8 mouse cellular contexts compared by ENCODE assay signal in the genomic region with DNA sequence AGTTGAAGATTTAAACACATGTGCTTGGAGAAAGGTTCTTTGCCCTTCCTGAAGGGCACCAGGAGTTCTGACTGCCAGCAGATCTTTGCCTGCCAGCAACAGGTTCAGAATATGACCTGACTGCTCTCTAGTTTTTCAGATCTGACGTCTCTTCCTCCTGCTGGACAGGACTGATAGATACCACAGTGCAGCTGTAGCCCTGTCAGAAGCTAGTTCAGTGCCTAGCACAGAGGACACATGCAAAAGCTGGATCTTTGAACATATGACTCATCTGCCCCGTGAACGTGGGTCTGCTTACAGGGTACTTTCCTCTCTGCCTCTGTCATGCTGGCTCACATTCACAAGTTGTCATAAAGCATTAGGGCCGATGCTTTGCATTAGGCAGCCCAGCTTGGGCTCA. TPM values are rescaled to one million over a fixed set of nuclear protein-coding genes. Genes with fewer than 3 reads are reported as not detected.
DNase-seq lines count a peak whose midpoint lies in the region; ATAC-seq and TF ChIP-seq lines count a peak whose summit lies in the region.
"Had no signal": no experiment of that assay in that cellular context is flagged by ENCODE, and none has a peak within 500 bp of the region (broad histone marks: within the 10 kb centered on the region; RNA-seq: fewer than 3 reads in every experiment).

No protein-coding gene starts in this region.

- H3K4me1 ChIP-seq in liver, embryonic 13.5 days (replicated peaks): peaks cover 71% of the 10 kb centered on the region
- peaks cover 35% of the 10 kb centered on the region for H3K4me1 ChIP-seq in liver, embryonic 11.5 days (replicated peaks; ENCODE audit: control insufficient read depth, insufficient read depth, low read length)
- peaks cover 33% of the 10 kb centered on the region for H3K4me1 ChIP-seq in brown adipose tissue, adult 24 weeks (ENCODE audit: control insufficient read depth, insufficient read depth, insufficient read length, low read length)
- peaks cover 60% of the 10 kb centered on the region for H3K4me1 ChIP-seq in heart, postnatal 0 days (ENCODE audit: control insufficient read depth, insufficient read depth)
- H3K4me1 ChIP-seq in thymus, adult 2 months (replicated peaks; ENCODE audit: control insufficient read depth, insufficient read depth, low read length): peaks cover 6% of the 10 kb centered on the region

- 0 out of 2 replicates have a peak overlapping the region, but pooled peaks have one; percentile 2 for H3K4me2 ChIP-seq in liver, embryonic 13.5 days
- H3K4me2 ChIP-seq in liver, embryonic 11.5 days: no peak overlapping the region
- H3K4me2 ChIP-seq in heart, postnatal 0 days (ENCODE audit: low read depth, low read length): peak overlapping the region; percentile 46

- no peaks in the 10 kb centered on the region for H3K36me3 ChIP-seq in liver, embryonic 13.5 days
- no peaks in the 10 kb centered on the region for H3K36me3 ChIP-seq in liver, embryonic 11.5 days (ENCODE audit: control insufficient read depth, insufficient read depth, low read length)
- no peaks in the 10 kb centered on the region for H3K36me3 ChIP-seq in heart, postnatal 0 days (replicated peaks; ENCODE audit: control insufficient read depth, insufficient read depth, low read length)
- no peaks in the 10 kb centered on the region for H3K36me3 ChIP-seq in thymus, adult 2 months (ENCODE audit: control insufficient read depth, insufficient read depth, low read length)

- no peak for TF ChIP-seq CTCF in heart, postnatal 0 days (IDR thresholded peaks at IDR 0.05; ENCODE audit: low read depth)
- TF ChIP-seq CTCF in thymus, adult 2 months (IDR thresholded peaks at IDR 0.05; ENCODE audit: borderline replicate concordance, control insufficient read depth, extremely low read depth, insufficient read depth, low read length, poor library complexity): no peak

- no peak for TF ChIP-seq POLR2A in thymus, adult 2 months (IDR thresholded peaks at IDR 0.05; ENCODE audit: control insufficient read depth, extremely low read depth, insufficient read depth, low read length, poor library complexity)

- H3K27ac ChIP-seq in liver, embryonic 13.5 days: no peak overlapping the region
- no peak overlapping the region for H3K27ac ChIP-seq in liver, embryonic 11.5 days (ENCODE audit: low read depth, low read length)
- peak overlapping the region; percentile 88 for H3K27ac ChIP-seq in brown adipose tissue, adult 24 weeks (replicated peaks; ENCODE audit: low read depth, low read length)
- H3K27ac ChIP-seq in heart, postnatal 0 days (ENCODE audit: low read depth): peak overlapping the region; percentile 78
- H3K27ac ChIP-seq in thymus, adult 2 months (ENCODE audit: control insufficient read depth, insufficient read depth, low read length): no peak overlapping the region

- TF ChIP-seq EP300 in heart, postnatal 0 days (IDR thresholded peaks at IDR 0.05; ENCODE audit: low read depth): no peak

- 36% methylated on average over 4 of the region's 4 CpGs for WGBS in liver, embryonic 13.5 days (ENCODE audit: insufficient replicate concordance)
- 50% methylated on average over 4 of the region's 4 CpGs for WGBS in liver, embryonic 11.5 days
- 14% methylated on average over 4 of the region's 4 CpGs for WGBS in heart, postnatal 0 days
- WGBS in thymus, adult 2 months: 83% methylated on average over 4 of the region's 4 CpGs

- no peak overlapping the region for H3K9ac ChIP-seq in liver, embryonic 13.5 days
- no peak overlapping the region for H3K9ac ChIP-seq in liver, embryonic 11.5 days (ENCODE audit: low read depth, low read length)
- H3K9ac ChIP-seq in heart, postnatal 0 days (replicated peaks; ENCODE audit: low read depth, low read length): 0 out of 2 replicates have a peak overlapping the region, but pooled peaks have one; percentile 1

- DNase-seq in liver, embryonic 13.5 days: no peak
- DNase-seq in liver, embryonic 11.5 days (ENCODE audit: low spot score): no peak
- DNase-seq in heart, postnatal 0 days (ENCODE audit: low spot score): peak; percentile 73
- DNase-seq in skeletal muscle tissue, adult 2 months (ENCODE audit: low read depth, low spot score): peak; percentile 70
- no peak for DNase-seq in thymus, adult 2 months
- no peak for DNase-seq in yolk sac, embryonic 10.5 days (ENCODE audit: low spot score)
- DNase-seq: spleen, adult 18-20 months had no signal

- no peak overlapping the region for H3K4me3 ChIP-seq in liver, embryonic 13.5 days (replicated peaks)
- no peak overlapping the region for H3K4me3 ChIP-seq in liver, embryonic 11.5 days (ENCODE audit: low read depth, low read length)
- peak overlapping the region; percentile 22; the same call in 1 of the 2 replicates for H3K4me3 ChIP-seq in brown adipose tissue, adult 24 weeks (ENCODE audit: insufficient read depth, low read depth, low read length)
- H3K4me3 ChIP-seq in heart, postnatal 0 days (ENCODE audit: low read depth, low read length): peak overlapping the region; percentile 17; the same call in 1 of the 2 replicates
- no peak overlapping the region for H3K4me3 ChIP-seq in thymus, adult 2 months (ENCODE audit: control insufficient read depth, insufficient read depth, low read length)

- no peaks in the 10 kb centered on the region for H3K27me3 ChIP-seq in liver, embryonic 13.5 days
- H3K27me3 ChIP-seq in liver, embryonic 11.5 days (replicated peaks; ENCODE audit: control insufficient read depth, insufficient read depth, low read length): no peaks in the 10 kb centered on the region
- no peaks in the 10 kb centered on the region for H3K27me3 ChIP-seq in heart, postnatal 0 days (ENCODE audit: control insufficient read depth, insufficient read depth, low read length)
- no peaks in the 10 kb centered on the region for H3K27me3 ChIP-seq in thymus, adult 2 months (ENCODE audit: control insufficient read depth, insufficient read depth, low read length)

- ATAC-seq in liver, embryonic 13.5 days (ENCODE audit: low read depth): no peak
- no peak for ATAC-seq in liver, embryonic 11.5 days (replicated peaks; ENCODE audit: low FRiP score)
- peak; percentile 25 for ATAC-seq in heart, postnatal 0 days (ENCODE audit: insufficient read depth, low read depth)

- H3K9me3 ChIP-seq in liver, embryonic 13.5 days (replicated peaks): no peaks in the 10 kb centered on the region
- no peaks in the 10 kb centered on the region for H3K9me3 ChIP-seq in liver, embryonic 11.5 days (ENCODE audit: control insufficient read depth, low read length)
- H3K9me3 ChIP-seq in heart, postnatal 0 days (replicated peaks; ENCODE audit: control insufficient read depth, low read length): no peaks in the 10 kb centered on the region

RNA-seq across cellular contexts. Expression of a gene that starts 3.0 kb away (rescaled TPM):
- polyA plus RNA-seq in liver, embryonic 13.5 days (2015; fragmentation: Nextera tagmentation; extraction: Ambion mirVana): 2.8 and 3.5 TPM in 2 replicates
- polyA plus RNA-seq in liver, embryonic 11.5 days (2014; fragmentation: Nextera tagmentation; extraction: Ambion mirVana): 6.4 and 7.2 TPM in 2 replicates
- polyA plus RNA-seq in brown adipose tissue, adult 24 weeks (2012; ENCODE audit: insufficient read depth, insufficient read length, missing spikeins): 7.4 and 17.2 TPM in 2 replicates
- 68.4 and 82.4 TPM in 2 replicates for total RNA-seq in heart, postnatal 0 days (2014; rRNA removed; ENCODE audit: low replicate concordance)
- polyA plus RNA-seq in heart, postnatal 0 days (2015; fragmentation: Nextera tagmentation; extraction: Ambion mirVana): 21.1 and 23.7 TPM in 2 replicates
- polyA plus RNA-seq in thymus, adult 2 months (2012; rRNA removed): 25.9 and 27.2 TPM in 2 replicates

RNA-seq across cellular contexts. Expression of a gene that starts 45.9 kb away (rescaled TPM):
- polyA plus RNA-seq in liver, embryonic 13.5 days (2015; fragmentation: Nextera tagmentation; extraction: Ambion mirVana): 0.09 TPM in 2 replicates
- 0.09 and 0.33 TPM in 2 replicates for polyA plus RNA-seq in liver, embryonic 11.5 days (2014; fragmentation: Nextera tagmentation; extraction: Ambion mirVana)
- polyA plus RNA-seq in brown adipose tissue, adult 24 weeks (2012; ENCODE audit: insufficient read depth, insufficient read length, missing spikeins): not detected in 2 replicates
- total RNA-seq in heart, postnatal 0 days (2014; rRNA removed; ENCODE audit: low replicate concordance): not detected in 2 replicates
- 0.05 TPM in 1 of 2 replicates, not detected in the other for polyA plus RNA-seq in heart, postnatal 0 days (2015; fragmentation: Nextera tagmentation; extraction: Ambion mirVana)
- polyA plus RNA-seq in thymus, adult 2 months (2012; rRNA removed): 0.03 TPM in 1 of 2 replicates, not detected in the other

Comparison
In these comparisons a context has a peak if more than half of its experiments do, and no peak if none do; other contexts are left out.
1. DNase-seq: peak in heart, postnatal 0 days (single experiment) and skeletal muscle tissue, adult 2 months (single experiment); none in liver, embryonic 13.5 days (single experiment), liver, embryonic 11.5 days (single experiment), thymus, adult 2 months (single experiment) and yolk sac, embryonic 10.5 days (single experiment).
2. H3K27ac ChIP-seq: peak in brown adipose tissue, adult 24 weeks (single experiment) and heart, postnatal 0 days (single experiment); none in liver, embryonic 13.5 days (single experiment), liver, embryonic 11.5 days (single experiment) and thymus, adult 2 months (single experiment).
3. H3K4me3 ChIP-seq: peak in brown adipose tissue, adult 24 weeks (single experiment) and heart, postnatal 0 days (single experiment); none in liver, embryonic 13.5 days (single experiment), liver, embryonic 11.5 days (single experiment) and thymus, adult 2 months (single experiment).